Mouse (Mus musculus): ENCODE data around the gene Gm2007.
"Not testable (repeated sequence)": the region's sequence is repeated elsewhere in the genome, so short reads cannot be mapped to it uniquely, and the experiment has no call there.

The Gm2007 gene

DNA sequence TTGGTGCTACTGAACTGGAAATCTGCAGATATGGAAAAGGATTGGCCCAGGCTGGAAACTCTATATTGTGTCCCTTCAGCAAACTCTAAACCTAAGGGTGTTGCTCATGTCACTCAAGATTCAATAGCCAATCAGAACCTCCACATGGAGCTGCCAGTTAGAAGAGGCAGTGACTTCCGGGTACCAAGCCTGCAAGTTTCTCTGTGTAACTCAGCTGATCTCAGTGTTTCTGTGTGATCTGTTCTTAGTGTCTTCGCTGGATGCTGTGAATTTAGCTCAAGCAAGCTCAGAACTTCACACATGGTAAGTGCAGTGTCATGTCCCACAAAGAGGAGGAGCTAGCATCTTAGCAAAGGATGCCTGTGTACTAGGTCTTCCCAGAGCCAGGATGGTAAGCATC is at the start of gene Gm2007:
Gm2007 (plus strand) TSS at position 301 of the 400 bp plus-strand sequence.
- not testable (repeated sequence) for DNase-seq (ENCODE audit: low read depth in 2 of 2, low spot score in 2 of 2)

- not testable (repeated sequence) for DNase-seq (ENCODE audit: low read depth in 2 of 2, low spot score in 2 of 2)
These were observed 37.8 kb upstream of the Gm2007 start, which contains the start of gene Zfp969 for GRCm38 (mm10) chr2:175703546-175703945. Gene Zfp969 (minus strand): TSS chr2:175703646.

GRCm38 (mm10) chr2:175800993-175801392 is 59.7 kb downstream of the Gm2007 start, which contains the start of gene Gm14288:
Gene Gm14288 (minus strand): TSS chr2:175801093.
- not testable (repeated sequence) for DNase-seq (ENCODE audit: low read depth in 2 of 2, low spot score in 2 of 2)

Measured in CD8-positive naive resting alpha-beta T cell, adult 2 months (primary cell).